Mouse (Mus musculus) frontal cortex, postnatal 36 days (tissue): ENCODE data around the gene Slc9a3r1.

Source experiments
- DNase-seq, 2 experiments: peaks; one replicate each; pipeline ENCODE4 v3.0.0; 2022; ENCODE audit warnings: low spot score in 2 of 2

Gene Slc9a3r1

DNA sequence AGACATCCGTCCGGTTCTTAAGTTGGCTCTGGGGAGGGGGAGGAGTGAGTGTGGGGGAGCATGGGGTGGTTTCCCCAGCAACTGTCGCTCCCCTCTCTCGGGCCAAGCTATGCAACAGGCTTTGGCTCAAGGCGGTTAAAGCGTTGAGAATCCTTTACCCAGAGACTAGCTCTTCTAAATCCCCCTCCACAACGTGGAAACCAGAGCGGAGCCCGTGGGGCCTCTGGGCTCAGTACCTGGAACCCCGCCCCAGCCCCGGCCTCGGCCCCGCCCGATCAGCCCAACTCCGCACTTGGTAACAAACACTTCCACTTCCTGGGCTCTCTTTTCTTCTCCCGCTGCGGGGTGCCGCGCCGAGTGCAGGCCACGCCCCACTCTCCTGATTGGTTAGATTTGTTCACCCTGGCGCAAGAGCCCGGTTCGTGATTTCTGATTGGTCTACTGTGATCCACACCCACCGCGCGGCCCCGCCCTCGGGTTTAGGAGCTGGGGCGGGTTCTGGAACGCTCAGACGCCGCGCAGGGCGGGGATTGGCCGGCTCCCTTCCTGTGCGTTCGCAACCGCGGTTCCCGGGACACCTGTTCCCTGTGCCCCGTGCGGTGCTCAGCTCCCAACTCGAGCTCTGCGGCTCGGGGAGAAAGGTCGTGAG is at the start of gene Slc9a3r1:
Gene Slc9a3r1 (plus strand): TSS at position 510 of the 649 bp plus-strand sequence.
- peak; percentile 83 to 91 for DNase-seq

- DNase-seq: no peak
Measured at GRCm38 (mm10) chr11:115119409-115119808, 43.7 kb upstream of the Slc9a3r1 start.

DNA sequence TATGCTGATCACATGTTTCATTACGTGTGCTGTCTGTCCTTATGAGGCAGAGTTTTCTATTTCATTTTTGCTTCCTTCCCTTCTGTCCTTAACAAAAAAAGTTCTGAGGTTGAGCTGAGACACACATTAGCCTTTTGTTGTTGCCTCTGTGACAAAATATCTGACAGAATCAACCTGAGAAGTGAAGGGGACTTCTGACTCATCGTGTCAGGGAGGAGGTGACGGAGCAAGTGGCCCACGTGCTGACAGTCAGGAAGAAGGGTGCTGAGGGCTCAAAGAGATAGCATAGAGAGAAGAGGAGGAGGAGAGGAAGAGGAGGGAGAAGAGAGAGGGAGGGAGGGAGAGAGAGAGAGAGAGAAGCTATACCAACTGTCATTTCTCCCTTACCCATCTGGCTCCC is 34.7 kb upstream of the Slc9a3r1 start:
- DNase-seq: no peak

- no peak for DNase-seq
Measured at GRCm38 (mm10) chr11:115129508-115130126, 33.5 kb upstream of the Slc9a3r1 start.

GRCm38 (mm10) chr11:115131768-115132381 is 31.3 kb upstream of the Slc9a3r1 start:
- DNase-seq: no peak

GRCm38 (mm10) chr11:115133800-115134199 is 29.3 kb upstream of the Slc9a3r1 start, which contains the start of gene Cd300lf:
Gene Cd300lf (minus strand): TSS chr11:115133992.
- no peak for DNase-seq

DNA sequence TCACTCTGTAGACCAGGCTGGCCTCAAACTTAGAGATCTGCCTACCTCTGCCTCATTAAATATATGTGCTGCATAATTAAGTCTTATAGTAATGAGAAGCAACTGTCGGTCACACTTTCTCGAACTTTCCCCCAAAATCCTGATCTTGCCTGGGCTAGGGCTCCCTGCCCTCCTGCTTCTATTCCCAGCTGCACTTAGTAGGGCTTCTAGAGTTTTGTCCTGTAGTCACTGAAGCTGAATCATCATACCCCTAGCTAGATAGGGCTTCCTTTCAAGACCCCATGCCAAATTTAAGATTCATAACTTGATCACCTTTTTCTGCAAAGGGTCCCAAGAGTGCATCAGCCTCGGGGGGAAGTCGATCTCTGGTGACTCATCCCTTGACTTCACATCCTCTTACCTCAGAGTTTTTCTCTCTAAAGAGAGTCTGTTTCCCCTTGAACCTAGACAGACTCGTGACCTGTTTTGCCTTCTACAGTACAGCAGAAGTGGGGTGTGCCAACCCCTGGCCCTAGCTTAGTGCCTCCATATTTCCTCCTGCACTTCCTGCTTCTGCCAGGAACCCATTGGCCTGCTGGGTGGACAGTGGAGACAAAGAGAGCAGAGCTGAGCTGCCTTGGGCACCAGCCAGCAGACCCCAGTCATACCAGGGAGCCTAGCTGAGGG is 24.4 kb upstream of the Slc9a3r1 start:
- no peak for DNase-seq

- no peak for DNase-seq
Measured at GRCm38 (mm10) chr11:115141970-115142369, 21.2 kb upstream of the Slc9a3r1 start.

DNA sequence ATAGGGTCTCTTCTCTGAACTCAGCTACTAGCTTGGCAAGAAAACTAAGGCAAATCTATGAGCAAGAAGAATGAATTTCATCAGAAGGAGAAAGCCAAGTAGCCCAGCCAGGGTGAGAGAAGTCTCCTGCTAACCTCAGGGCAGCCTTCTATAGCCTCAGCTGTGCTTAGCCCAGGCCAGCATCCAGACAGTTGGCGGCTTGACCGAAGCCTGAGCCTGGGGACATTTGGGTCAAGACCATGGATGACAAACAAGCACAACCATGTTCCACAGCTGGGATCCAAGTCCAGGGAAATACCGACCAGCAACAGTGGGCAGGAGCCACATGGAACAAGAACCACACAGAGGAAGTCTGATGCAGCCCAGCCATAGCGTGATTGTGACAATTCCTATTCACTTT is 15.3 kb upstream of the Slc9a3r1 start:
- no peak for DNase-seq

- DNase-seq: no peak
Measured at GRCm38 (mm10) chr11:115150741-115151254, 12.3 kb upstream of the Slc9a3r1 start.

DNA sequence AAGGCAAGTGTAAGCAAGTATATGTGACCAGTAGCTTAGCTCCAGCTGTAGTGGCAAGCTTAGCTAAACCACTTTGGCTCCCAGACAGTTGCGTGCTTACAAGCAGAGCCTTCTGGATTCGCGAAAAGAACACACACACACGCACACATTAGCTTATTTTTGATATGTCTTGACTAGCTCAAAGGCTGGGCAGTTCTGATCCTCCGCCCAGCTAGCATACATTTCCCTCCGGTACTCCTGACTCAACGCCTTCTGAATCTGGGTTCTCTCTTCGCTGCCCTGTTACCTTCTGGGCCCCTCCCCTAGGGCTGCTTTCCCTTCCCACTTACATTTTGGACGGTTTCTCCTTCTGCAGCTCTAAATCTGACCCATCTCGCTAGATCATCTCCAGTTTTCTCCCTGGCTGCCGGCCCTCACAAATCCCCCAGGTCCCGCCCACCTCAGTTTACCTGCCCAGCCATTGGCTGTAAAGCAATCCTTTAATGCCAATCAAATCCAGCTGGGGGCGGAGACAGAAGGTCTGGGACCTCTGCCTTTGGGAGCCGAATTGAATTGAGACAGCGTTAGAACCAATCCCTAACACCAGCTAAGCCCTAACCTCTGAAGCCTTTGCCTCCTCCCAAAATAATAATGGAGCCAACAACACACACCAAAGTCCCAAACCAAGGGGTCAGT is 11.2 kb upstream of the Slc9a3r1 start:
- no peak for DNase-seq

GRCm38 (mm10) chr11:115153088-115153487 is 10.1 kb upstream of the Slc9a3r1 start:
- DNase-seq: no peak

- peak; percentile 47 to 56 for DNase-seq
Measured at GRCm38 (mm10) chr11:115153699-115154292, 9.3 kb upstream of the Slc9a3r1 start.

DNA sequence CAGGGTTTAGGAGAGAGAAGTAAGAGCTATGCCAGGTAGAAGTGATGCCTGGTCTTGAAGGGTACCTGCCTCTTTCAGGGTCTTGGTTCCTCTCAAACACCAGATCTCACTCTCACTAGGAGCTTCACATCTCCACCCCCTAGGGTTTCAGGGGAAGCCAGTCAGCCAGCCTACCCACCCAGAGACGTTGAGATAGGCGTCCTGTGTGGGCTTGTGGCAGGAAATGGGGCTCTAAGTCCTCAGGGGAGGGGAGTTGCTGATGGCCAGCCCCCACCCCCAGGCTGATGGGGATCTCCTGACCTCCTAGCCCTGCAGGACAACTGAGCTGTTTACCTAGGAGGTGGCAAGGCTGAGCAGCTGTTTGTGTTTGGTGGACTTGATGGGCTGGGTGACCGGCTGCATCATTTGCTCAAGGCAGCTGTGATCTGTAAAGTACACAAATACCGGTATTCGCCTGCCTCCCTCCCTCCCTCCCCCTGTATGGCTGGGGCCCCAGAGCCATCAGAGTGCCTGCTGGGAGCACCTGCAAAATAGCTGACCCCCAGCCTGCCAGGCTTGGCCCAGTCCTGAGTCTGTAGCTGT is 8.0 kb upstream of the Slc9a3r1 start:
- DNase-seq: no peak

DNA sequence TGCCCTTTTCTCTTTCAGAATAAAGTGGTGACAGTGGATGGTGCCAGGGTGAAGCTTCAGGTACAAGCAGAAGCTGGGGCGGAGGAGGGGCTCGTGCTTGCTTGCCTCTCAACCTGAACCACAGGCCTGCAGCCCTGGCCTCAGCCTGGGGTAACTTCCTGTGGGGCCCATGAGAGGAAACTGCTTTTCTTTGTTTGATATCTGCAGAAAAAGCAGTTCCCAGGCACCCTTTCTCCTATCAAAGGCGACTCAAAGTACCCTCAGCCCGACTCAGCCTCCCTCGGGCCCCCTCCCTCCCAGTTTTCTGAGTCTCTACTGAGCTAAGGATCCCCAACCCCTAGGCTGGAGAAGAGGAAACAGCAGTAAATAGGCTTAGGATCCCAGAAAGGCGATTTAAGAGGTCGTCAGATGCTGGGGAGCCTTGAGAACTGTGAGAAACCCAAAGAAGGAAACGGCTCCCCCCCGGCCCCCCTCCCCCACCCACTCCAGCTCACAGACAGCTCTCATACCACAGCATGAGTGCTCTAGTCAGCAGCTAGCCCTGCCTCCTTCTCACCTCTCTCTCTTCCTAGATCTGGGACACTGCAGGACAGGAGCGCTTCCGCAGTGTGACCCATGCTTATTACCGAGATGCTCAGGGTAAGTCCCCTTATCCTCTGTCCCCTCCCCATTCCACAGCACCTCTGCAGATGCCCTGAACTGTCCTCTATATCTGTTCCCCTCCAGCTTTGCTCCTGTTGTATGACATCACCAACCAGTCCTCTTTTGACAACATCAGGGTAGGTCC is 5.0 kb upstream of the Slc9a3r1 start:
- no peak for DNase-seq

GRCm38 (mm10) chr11:115160016-115160797 is 2.9 kb upstream of the Slc9a3r1 start:
- DNase-seq: peak; percentile 50 to 64

DNA sequence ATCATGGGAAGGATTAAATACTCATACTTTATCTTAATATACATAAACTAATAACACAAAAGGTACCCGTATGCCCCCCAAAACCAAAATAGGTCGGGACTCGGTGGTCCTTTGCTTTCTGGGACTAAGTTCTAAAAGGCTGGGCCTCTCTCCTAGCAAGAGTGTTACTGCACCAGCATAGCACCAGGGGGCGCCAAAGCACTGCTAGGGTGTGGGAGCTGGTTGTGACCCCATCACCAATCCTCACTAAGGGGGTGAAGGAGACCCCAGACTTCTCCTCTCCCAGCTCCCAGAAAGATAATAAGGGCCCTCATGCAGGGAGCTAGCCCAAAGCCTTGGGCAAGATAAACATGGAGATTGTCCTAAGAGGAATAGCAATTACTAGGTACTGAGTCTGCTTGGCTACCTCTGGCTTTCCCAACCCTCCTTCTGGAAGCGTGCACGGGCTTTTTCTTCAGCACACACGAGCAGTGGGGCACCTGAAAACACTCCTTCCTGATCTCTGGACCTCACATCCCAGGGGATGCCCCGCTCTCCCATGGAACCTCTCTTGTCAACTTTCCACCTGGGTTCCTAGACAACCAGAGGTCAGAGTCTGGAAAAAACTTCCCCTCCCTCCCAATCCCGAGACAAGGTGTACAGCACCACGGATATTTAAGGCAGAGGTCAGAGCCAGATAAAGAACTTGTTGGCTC is 2.1 kb upstream of the Slc9a3r1 start:
- peak in 1 of 2 experiments; percentile 40 for DNase-seq

- no peak for DNase-seq
Measured at GRCm38 (mm10) chr11:115161578-115162204, 1.4 kb upstream of the Slc9a3r1 start.
